Mouse (Mus musculus) liver, postnatal 0 days (tissue): ENCODE measurements around the gene Gm10842.

Experiments
- CTCF ChIP-seq: sonication (generic); IDR thresholded peaks from 2 replicates; pipeline ENCODE4 v1.5.1; 2016; ENCODE audit warnings: antibody characterized with exemption, low read depth
- EP300 ChIP-seq: IDR thresholded peaks from 2 replicates; pipeline ENCODE4 v1.6.1; 2016; ENCODE audit warnings: antibody characterized with exemption, low read depth, mild to moderate bottlenecking

DNA sequence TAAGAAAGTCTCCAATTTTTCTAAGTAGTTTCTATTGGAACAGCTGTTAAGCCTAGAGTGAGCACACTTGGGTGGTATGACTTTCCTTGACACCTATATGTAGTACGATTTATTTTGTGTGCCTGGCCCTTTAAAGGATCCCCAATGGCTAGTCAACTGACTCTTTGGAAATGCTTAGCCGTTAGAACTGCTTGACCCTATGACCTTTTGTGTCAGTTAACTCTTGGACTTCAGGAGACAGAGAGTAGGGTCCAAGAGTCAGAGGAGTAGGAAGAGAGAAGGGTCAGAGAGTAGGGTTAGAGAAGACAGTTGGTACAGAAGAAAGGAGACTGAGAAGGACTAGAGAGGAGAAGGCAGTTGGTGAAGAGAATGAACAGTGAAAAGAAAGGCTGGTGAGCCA is 31.8 kb downstream of the Gm10842 start, which contains the start of gene Tlk2:
- TF ChIP-seq CTCF (no peak), EP300 (no peak)
